Mouse (Mus musculus) lung, adult 2 months (tissue): ENCODE data around the gene Rpl21. TPM values are rescaled to one million over a fixed set of nuclear protein-coding genes. Genes with fewer than 3 reads are reported as not detected.

Experiments used
- DNase-seq: peaks from one replicate; pipeline ENCODE4 v3.0.0; 2022
- H3K4me1 ChIP-seq: fragments of 200-500 bp; 2 replicates; pipeline ENCODE4 v1.6.1; 2011; ENCODE audit warnings: low read length; ENCODE audit not compliant: control insufficient read depth, insufficient read depth
- H3K4me3 ChIP-seq: fragments of 200-500 bp; replicated peaks from 2 replicates; pipeline ENCODE3; 2011; ENCODE audit warnings: low read depth, mild to moderate bottlenecking, control low read depth, low read length; ENCODE audit errors: extremely low read depth
- CTCF ChIP-seq: fragments of 200-500 bp; IDR thresholded peaks from 2 replicates; pipeline ENCODE4 v1.5.1; 2011; ENCODE audit warnings: mild to moderate bottlenecking, low read length, control low read depth; ENCODE audit not compliant: insufficient read depth
- POLR2A ChIP-seq: fragments of 200-500 bp; IDR thresholded peaks from 2 replicates; pipeline ENCODE4 v1.6.1; 2011; ENCODE audit warnings: low read depth, mild to moderate bottlenecking, control low read depth, low read length, borderline replicate concordance; ENCODE audit errors: extremely low read depth
- WGBS: fragments of 180-500 bp; shearing (Covaris S2); methylation state at CpG from one replicate; pipeline ENCODE4 v1.1.7; 2018; 5-methylcytosine and 5-hydroxymethylcytosine counted together
- polyA plus RNA-seq: library from polyadenylated mRNA; depleted of rRNA; stranded (reverse); fragments of >200 nt; gene quantifications from 2 replicates; pipeline ENCODE4 v1.2.3, GENCODE M21; 2012; rRNA removed

Gene Rpl21
- polyA plus RNA-seq, 1 experiment: 72.0 TPM

- DNase-seq: no peak
- no peak for TF ChIP-seq CTCF
- no peak for TF ChIP-seq POLR2A
- Histone ChIP-seq H3K4me1 (no peaks in the 10 kb centered on the region), H3K4me3 (no peak overlapping the region)
- WGBS: 71% methylated on average over 7 of the region's 7 CpGs
These were observed 50.4 kb downstream of the Rpl21 start for GRCm38 (mm10) chr5:146883053-146883452.

DNA sequence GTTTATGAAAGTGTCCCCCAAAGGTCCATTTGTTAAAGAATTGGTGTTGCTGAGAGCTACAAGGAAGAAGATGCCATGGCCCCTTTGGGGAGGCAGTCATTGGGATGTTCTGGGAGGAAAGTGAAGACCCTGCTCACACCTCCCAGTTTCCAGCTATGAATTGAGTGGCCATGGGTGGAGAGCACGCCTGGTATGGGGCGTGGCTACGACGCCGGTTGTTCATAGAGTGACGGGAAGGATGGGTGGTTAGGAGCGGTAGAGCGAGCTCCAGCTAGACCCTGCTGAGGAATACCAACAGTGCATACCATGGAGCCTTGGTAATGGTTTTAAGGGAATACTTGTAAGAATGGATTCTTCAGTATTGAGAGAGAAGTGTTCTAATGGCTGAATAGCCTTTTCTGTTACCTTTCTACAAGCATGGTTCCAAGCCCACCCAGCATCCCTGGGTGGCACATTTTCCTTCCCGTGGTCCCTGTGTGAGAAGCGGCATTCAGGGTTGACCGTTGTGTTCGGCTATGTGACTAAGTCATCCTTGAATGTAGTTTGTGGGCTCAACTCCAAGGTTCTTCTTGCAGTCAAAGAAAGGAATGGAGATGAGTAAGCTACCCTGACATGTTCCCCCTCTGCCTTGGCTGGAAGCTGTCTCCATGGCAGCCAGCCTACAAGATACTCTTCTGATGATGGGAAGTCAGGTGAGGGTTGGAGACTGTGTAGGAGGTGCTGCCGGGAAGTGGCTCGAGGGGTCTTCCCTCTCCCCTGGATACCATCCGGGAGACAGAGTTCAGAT is 51.0 kb downstream of the Rpl21 start:
- H3K4me1 ChIP-seq: no peaks in the 10 kb centered on the region
- WGBS: 80% methylated on average over 15 of the region's 15 CpGs
- TF ChIP-seq CTCF: no peak
- no peak for TF ChIP-seq POLR2A
- no peak overlapping the region for H3K4me3 ChIP-seq
- no peak for DNase-seq

Other genes with a start within 250 kb of the Rpl21 start
- gene Gpr12, start 247.7 kb upstream of the Rpl21 start, polyA plus RNA-seq: not detected in 2 replicates
- 9.8 and 14.9 TPM in 2 replicates for gene Usp12, start 37.9 kb upstream of the Rpl21 start, polyA plus RNA-seq
- gene Rasl11a, start 12.2 kb downstream of the Rpl21 start, polyA plus RNA-seq: 20.5 and 26.7 TPM in 2 replicates
- 35.2 and 52.8 TPM in 2 replicates for gene Gtf3a, start 115.8 kb downstream of the Rpl21 start, polyA plus RNA-seq
- 7.8 and 8.6 TPM in 2 replicates for gene Mtif3, start 130.9 kb downstream of the Rpl21 start, polyA plus RNA-seq
- 57.3 and 80.7 TPM in 2 replicates for gene Lnx2, start 243.7 kb downstream of the Rpl21 start, polyA plus RNA-seq
- 31.6 and 36.8 TPM in 2 replicates for gene Polr1d, start 244.2 kb downstream of the Rpl21 start, polyA plus RNA-seq